In genomic region chr3:89529796-89530195, GRCm38 (mm10) we compare ENCODE assay signal across 1 mouse cellular context.
TF ChIP-seq lines count a peak whose summit lies in the region.

No protein-coding gene starts in this region.

TF ChIP-seq in MEL, 35 proteins besides CTCF, POLR2A, EP300 and RAD21 (continued from another document):
- TF ChIP-seq TAL1 (IDR thresholded peaks at IDR 0.05; ENCODE audit: low read length): no peak
- no peak for TF ChIP-seq CHD1 (IDR thresholded peaks at IDR 0.05; ENCODE audit: low read depth, low read length)
- TF ChIP-seq ELF1 (IDR thresholded peaks at IDR 0.05; ENCODE audit: low read depth, low read length): no peak
- peak; percentile 77 for TF ChIP-seq SMC3 (IDR thresholded peaks at IDR 0.05; ENCODE audit: low read depth, low read length)
- no peak for TF ChIP-seq ZC3H11A (IDR thresholded peaks at IDR 0.05; ENCODE audit: low read depth, low read length)
TF ChIP-seq in MEL: peak in this region for 2.
